Mouse (Mus musculus): ENCODE measurements around the gene Rsad1. TPM values are rescaled to one million over a fixed set of nuclear protein-coding genes. Genes with fewer than 3 reads are reported as not detected.
A peak's percentile ranks its signal among the peaks of the same experiment; 100 is the strongest.

Rsad1 gene
- polyA plus RNA-seq (2015; fragmentation: Nextera tagmentation; extraction: Ambion mirVana): 9.4 and 11.4 TPM in 2 replicates

- ATAC-seq: peak; percentile 94
- Histone ChIP-seq H3K9ac (ENCODE audit: low read depth, low read length) (peak within 1 kb of the TSS; percentile 80), H3K4me3 (ENCODE audit: low read depth, low read length) (peak within 1 kb of the TSS; percentile 66), H3K27ac (ENCODE audit: low read length) (peak within 1 kb of the TSS; percentile 90), H3K4me1 (ENCODE audit: control insufficient read depth, insufficient read depth, low read length) (peaks cover 15% of the 10 kb centered on the region), H3K36me3 (ENCODE audit: control insufficient read depth, insufficient read depth, low read length) (no peaks in the 10 kb centered on the region), H3K27me3 (ENCODE audit: control insufficient read depth, insufficient read depth, low read depth, low read length) (no peaks in the 10 kb centered on the region), H3K9me3 (replicated peaks; ENCODE audit: control insufficient read depth, low read length, poor library complexity, severe bottlenecking) (no peaks in the 10 kb centered on the region), H3K4me2 (ENCODE audit: low read length) (peak within 1 kb of the TSS; percentile 93)
- WGBS: 4% methylated on average over 49 of the region's 49 CpGs
These were observed at the start of gene Rsad1 for GRCm38 (mm10) chr11:94548888-94549690. TSS of gene Rsad1 (minus strand) at chr11:94549255.

GRCm38 (mm10) chr11:94598437-94599120, 49.5 kb upstream of the Rsad1 start:
- Histone ChIP-seq H3K9me3 (replicated peaks; ENCODE audit: control insufficient read depth, low read length, poor library complexity, severe bottlenecking) (no peaks in the 10 kb centered on the region), H3K36me3 (ENCODE audit: control insufficient read depth, insufficient read depth, low read length) (no peaks in the 10 kb centered on the region), H3K4me1 (ENCODE audit: control insufficient read depth, insufficient read depth, low read length) (peaks cover 7% of the 10 kb centered on the region; the same call in 1 of the 2 replicates), H3K4me3 (ENCODE audit: low read depth, low read length) (no peak overlapping the region), H3K4me2 (ENCODE audit: low read length) (no peak overlapping the region), H3K27ac (ENCODE audit: low read length) (no peak overlapping the region), H3K9ac (ENCODE audit: low read depth, low read length) (no peak overlapping the region), H3K27me3 (ENCODE audit: control insufficient read depth, insufficient read depth, low read depth, low read length) (peaks cover 2% of the 10 kb centered on the region; the same call in 1 of the 2 replicates)
- no peak for ATAC-seq
- 80% methylated on average over 6 of the region's 6 CpGs for WGBS

GRCm38 (mm10) chr11:94597319-94597718, 48.3 kb upstream of the Rsad1 start:
- H3K36me3 ChIP-seq (ENCODE audit: control insufficient read depth, insufficient read depth, low read length): no peaks in the 10 kb centered on the region
- no peak for ATAC-seq
- H3K9me3 ChIP-seq (replicated peaks; ENCODE audit: control insufficient read depth, low read length, poor library complexity, severe bottlenecking): no peaks in the 10 kb centered on the region
- H3K27me3 ChIP-seq (ENCODE audit: control insufficient read depth, insufficient read depth, low read depth, low read length): peaks cover 2% of the 10 kb centered on the region; the same call in 1 of the 2 replicates
- peaks cover 7% of the 10 kb centered on the region; the same call in 1 of the 2 replicates for H3K4me1 ChIP-seq (ENCODE audit: control insufficient read depth, insufficient read depth, low read length)
- H3K4me2 ChIP-seq (ENCODE audit: low read length): no peak overlapping the region
- H3K4me3 ChIP-seq (ENCODE audit: low read depth, low read length): no peak overlapping the region
- H3K9ac ChIP-seq (ENCODE audit: low read depth, low read length): no peak overlapping the region
- 94% methylated on average over 4 of the region's 4 CpGs for WGBS
- no peak overlapping the region for H3K27ac ChIP-seq (ENCODE audit: low read length)

- no peak overlapping the region for H3K4me2 ChIP-seq (ENCODE audit: low read length)
- H3K27ac ChIP-seq (ENCODE audit: low read length): no peak overlapping the region
- no peak overlapping the region for H3K9ac ChIP-seq (ENCODE audit: low read depth, low read length)
- no peaks in the 10 kb centered on the region for H3K36me3 ChIP-seq (ENCODE audit: control insufficient read depth, insufficient read depth, low read length)
- H3K9me3 ChIP-seq (replicated peaks; ENCODE audit: control insufficient read depth, low read length, poor library complexity, severe bottlenecking): no peaks in the 10 kb centered on the region
- H3K4me1 ChIP-seq (ENCODE audit: control insufficient read depth, insufficient read depth, low read length): peaks cover 1% of the 10 kb centered on the region; the same call in 1 of the 2 replicates
- 71% methylated on average over 7 of the region's 7 CpGs for WGBS
- no peak for ATAC-seq
- no peak overlapping the region for H3K4me3 ChIP-seq (ENCODE audit: low read depth, low read length)
- H3K27me3 ChIP-seq (ENCODE audit: control insufficient read depth, insufficient read depth, low read depth, low read length): no peaks in the 10 kb centered on the region
These were observed 47.3 kb upstream of the Rsad1 start for GRCm38 (mm10) chr11:94596311-94596852.

GRCm38 (mm10) chr11:94587511-94587910, 38.5 kb upstream of the Rsad1 start:
- Histone ChIP-seq H3K9me3 (replicated peaks; ENCODE audit: control insufficient read depth, low read length, poor library complexity, severe bottlenecking) (no peaks in the 10 kb centered on the region), H3K27me3 (ENCODE audit: control insufficient read depth, insufficient read depth, low read depth, low read length) (no peaks in the 10 kb centered on the region), H3K4me3 (ENCODE audit: low read depth, low read length) (no peak overlapping the region), H3K36me3 (ENCODE audit: control insufficient read depth, insufficient read depth, low read length) (no peaks in the 10 kb centered on the region), H3K9ac (ENCODE audit: low read depth, low read length) (no peak overlapping the region), H3K27ac (ENCODE audit: low read length) (no peak overlapping the region), H3K4me2 (ENCODE audit: low read length) (no peak overlapping the region), H3K4me1 (ENCODE audit: control insufficient read depth, insufficient read depth, low read length) (no peaks in the 10 kb centered on the region)
- 79% methylated on average over 6 of the region's 6 CpGs for WGBS
- no peak for ATAC-seq

- ATAC-seq: no peak
- H3K4me1 ChIP-seq (ENCODE audit: control insufficient read depth, insufficient read depth, low read length): no peaks in the 10 kb centered on the region
- H3K9ac ChIP-seq (ENCODE audit: low read depth, low read length): no peak overlapping the region
- H3K36me3 ChIP-seq (ENCODE audit: control insufficient read depth, insufficient read depth, low read length): no peaks in the 10 kb centered on the region
- WGBS: over 99% methylated on average over 9 of the region's 9 CpGs
- H3K4me3 ChIP-seq (ENCODE audit: low read depth, low read length): no peak overlapping the region
- no peak overlapping the region for H3K4me2 ChIP-seq (ENCODE audit: low read length)
- H3K9me3 ChIP-seq (replicated peaks; ENCODE audit: control insufficient read depth, low read length, poor library complexity, severe bottlenecking): no peaks in the 10 kb centered on the region
- no peak overlapping the region for H3K27ac ChIP-seq (ENCODE audit: low read length)
- H3K27me3 ChIP-seq (ENCODE audit: control insufficient read depth, insufficient read depth, low read depth, low read length): no peaks in the 10 kb centered on the region
These were observed 36.0 kb upstream of the Rsad1 start for GRCm38 (mm10) chr11:94585091-94585490.

- no peak for ATAC-seq
- no peaks in the 10 kb centered on the region for H3K9me3 ChIP-seq (replicated peaks; ENCODE audit: control insufficient read depth, low read length, poor library complexity, severe bottlenecking)
- H3K36me3 ChIP-seq (ENCODE audit: control insufficient read depth, insufficient read depth, low read length): no peaks in the 10 kb centered on the region
- no peaks in the 10 kb centered on the region for H3K4me1 ChIP-seq (ENCODE audit: control insufficient read depth, insufficient read depth, low read length)
- no peak overlapping the region for H3K4me3 ChIP-seq (ENCODE audit: low read depth, low read length)
- WGBS: 91% methylated on average over 5 of the region's 5 CpGs
- no peak overlapping the region for H3K4me2 ChIP-seq (ENCODE audit: low read length)
- H3K27ac ChIP-seq (ENCODE audit: low read length): no peak overlapping the region
- no peaks in the 10 kb centered on the region for H3K27me3 ChIP-seq (ENCODE audit: control insufficient read depth, insufficient read depth, low read depth, low read length)
- no peak overlapping the region for H3K9ac ChIP-seq (ENCODE audit: low read depth, low read length)
These were observed 31.2 kb upstream of the Rsad1 start for GRCm38 (mm10) chr11:94580111-94580740.

GRCm38 (mm10) chr11:94576361-94576760, 27.3 kb upstream of the Rsad1 start:
- Histone ChIP-seq H3K9ac (ENCODE audit: low read depth, low read length) (no peak overlapping the region), H3K27me3 (ENCODE audit: control insufficient read depth, insufficient read depth, low read depth, low read length) (no peaks in the 10 kb centered on the region), H3K4me1 (ENCODE audit: control insufficient read depth, insufficient read depth, low read length) (no peaks in the 10 kb centered on the region), H3K27ac (ENCODE audit: low read length) (no peak overlapping the region), H3K4me2 (ENCODE audit: low read length) (no peak overlapping the region), H3K4me3 (ENCODE audit: low read depth, low read length) (no peak overlapping the region), H3K36me3 (ENCODE audit: control insufficient read depth, insufficient read depth, low read length) (no peaks in the 10 kb centered on the region), H3K9me3 (replicated peaks; ENCODE audit: control insufficient read depth, low read length, poor library complexity, severe bottlenecking) (no peaks in the 10 kb centered on the region)
- no peak for ATAC-seq
- WGBS: 91% methylated on average over 9 of the region's 9 CpGs
